Mouse (Mus musculus): Measurements from ENCODE around the gene Mthfd1. TPM values are rescaled to one million over a fixed set of nuclear protein-coding genes. Genes with fewer than 3 reads are reported as not detected.
"Not testable (repeated sequence)": the region's sequence is repeated elsewhere in the genome, so short reads cannot be mapped to it uniquely, and the experiment has no call there.

The Mthfd1 gene
- 10 to 100 TPM; 29.3 to 37.6 (median 32.7) TPM for total RNA-seq (2022)

DNA sequence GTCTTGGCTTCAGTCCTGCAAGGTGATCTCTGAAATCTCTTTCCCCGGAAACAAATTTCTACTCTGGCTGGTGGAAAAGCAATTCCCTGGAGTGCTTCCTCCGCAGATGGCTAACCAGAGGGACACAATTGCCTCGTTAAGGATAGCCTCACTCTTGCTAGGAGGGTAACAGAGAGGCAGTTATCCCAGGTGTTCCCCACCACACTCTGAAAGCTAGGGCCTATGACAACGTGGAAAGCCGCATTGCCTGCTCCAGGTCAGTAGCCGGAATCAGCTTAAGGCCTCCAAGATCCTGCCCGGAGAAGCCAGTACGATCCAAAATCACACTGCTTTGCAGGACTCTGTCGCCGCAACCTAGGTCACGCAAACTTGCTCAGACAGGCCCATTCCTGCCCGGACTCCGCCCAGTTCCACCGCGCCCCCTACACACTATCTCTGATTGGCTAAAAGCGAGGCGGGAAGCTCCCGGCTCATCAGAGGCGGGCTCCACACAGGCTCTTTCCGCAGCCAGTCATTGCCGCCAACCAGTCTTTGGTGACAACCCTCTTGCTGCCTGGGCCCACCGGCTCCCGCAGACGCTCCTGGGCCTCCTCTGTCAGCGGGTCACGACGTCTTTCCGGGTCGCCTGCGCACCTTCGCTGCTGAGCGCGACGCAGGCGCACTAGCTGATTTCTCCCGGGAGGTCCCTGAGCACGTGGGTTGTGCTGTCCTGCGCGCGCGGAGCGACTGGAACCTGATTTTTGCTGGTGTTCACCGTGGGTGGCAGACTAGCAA lies at the start of gene Mthfd1:
Gene Mthfd1, plus strand, starts transcription at position 574 of the 774 bp plus-strand sequence.
- peak; percentile 88 to 96 for DNase-seq (ENCODE audit: low spot score in 2 of 2)

DNA sequence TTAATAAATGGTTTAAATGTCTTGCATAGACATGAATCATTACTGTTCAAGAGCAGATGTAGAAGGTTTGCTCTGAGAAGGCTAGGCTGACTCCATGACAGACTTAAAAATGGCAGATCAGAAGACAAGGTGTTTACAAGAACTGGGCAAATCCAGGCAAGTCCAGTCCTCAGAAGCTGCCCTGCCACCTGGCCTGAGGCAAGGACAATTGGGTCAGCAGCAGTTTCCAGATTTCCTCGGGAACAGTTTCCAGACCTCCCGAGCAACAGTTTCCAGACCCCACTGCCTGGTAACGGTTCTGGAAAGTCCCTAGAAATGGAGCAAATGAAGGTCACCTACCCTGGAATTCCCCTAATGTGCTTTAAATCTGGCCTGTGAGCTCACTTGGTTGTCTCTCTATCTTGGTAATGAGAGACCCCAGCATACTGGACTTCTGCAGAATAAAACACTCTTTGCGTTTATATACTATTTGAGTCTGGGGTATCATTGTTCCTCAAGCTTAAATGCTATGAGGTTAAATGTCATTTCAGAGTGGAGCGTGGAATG lies 45.6 kb upstream of the Mthfd1 start:
- DNase-seq (ENCODE audit: low spot score in 2 of 2): no peak

- no peak for DNase-seq (ENCODE audit: low spot score in 2 of 2)
Observed at GRCm38 (mm10) chr12:76215121-76215520, 40.0 kb upstream of the Mthfd1 start.

DNA sequence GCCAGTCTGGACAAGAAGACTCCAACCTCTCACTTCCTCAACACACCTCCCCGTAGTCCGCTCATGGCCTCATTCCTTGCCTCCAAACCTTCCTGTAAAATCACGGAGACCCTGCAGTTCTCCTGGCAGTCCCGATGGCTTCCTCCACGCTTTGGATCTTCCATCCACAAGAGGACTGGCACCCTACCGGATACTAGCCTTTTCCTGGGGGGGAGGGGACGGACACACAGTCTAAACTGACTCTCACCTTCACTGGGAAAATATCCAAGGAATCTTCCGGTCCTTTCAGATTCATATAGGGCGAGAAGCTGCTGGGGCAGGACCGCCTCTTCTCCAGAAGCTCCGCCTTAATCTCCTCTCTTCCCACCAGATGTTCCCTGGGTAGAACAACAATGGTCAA lies 38.4 kb upstream of the Mthfd1 start:
- DNase-seq (ENCODE audit: low spot score in 2 of 2): no peak

GRCm38 (mm10) chr12:76222104-76222503 lies 33.0 kb upstream of the Mthfd1 start:
- not testable (repeated sequence) for DNase-seq (ENCODE audit: low spot score in 2 of 2)

GRCm38 (mm10) chr12:76230644-76231043 lies 24.5 kb upstream of the Mthfd1 start:
- DNase-seq (ENCODE audit: low spot score in 2 of 2): no peak

DNA sequence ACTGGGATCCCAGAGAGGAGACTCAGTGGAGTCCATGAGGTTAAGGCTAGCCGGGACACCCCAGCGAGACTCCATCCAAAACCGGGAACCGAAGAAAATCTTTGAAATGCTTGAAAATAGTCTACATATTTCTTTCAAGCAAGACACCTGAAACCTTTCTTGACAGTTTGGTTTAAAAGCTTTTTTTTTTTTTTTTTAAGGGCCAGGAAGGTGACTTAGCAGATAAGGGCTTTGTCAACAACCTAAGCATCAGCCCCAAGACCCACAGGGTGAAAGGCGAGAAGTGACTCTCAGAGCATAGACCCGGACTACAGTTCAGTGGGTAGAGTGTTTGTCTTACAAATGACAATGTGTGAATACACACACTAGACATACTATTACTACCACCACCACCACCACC lies 19.8 kb upstream of the Mthfd1 start:
- DNase-seq (ENCODE audit: low spot score in 2 of 2): no peak

- DNase-seq (ENCODE audit: low spot score in 2 of 2): no peak
Observed at GRCm38 (mm10) chr12:76239145-76239838, 15.8 kb upstream of the Mthfd1 start.

- no peak for DNase-seq (ENCODE audit: low spot score in 2 of 2)
Observed at GRCm38 (mm10) chr12:76239839-76240571, 15.1 kb upstream of the Mthfd1 start.

- DNase-seq (ENCODE audit: low spot score in 2 of 2): no peak
Observed at GRCm38 (mm10) chr12:76240670-76241069, 14.4 kb upstream of the Mthfd1 start.

- DNase-seq (ENCODE audit: low spot score in 2 of 2): no peak
Observed at GRCm38 (mm10) chr12:76241084-76241483, 14.0 kb upstream of the Mthfd1 start.

- no peak for DNase-seq (ENCODE audit: low spot score in 2 of 2)
Observed at GRCm38 (mm10) chr12:76241833-76242232, 13.3 kb upstream of the Mthfd1 start.

GRCm38 (mm10) chr12:76244981-76245380 lies 10.1 kb upstream of the Mthfd1 start:
- DNase-seq (ENCODE audit: low spot score in 2 of 2): no peak

DNA sequence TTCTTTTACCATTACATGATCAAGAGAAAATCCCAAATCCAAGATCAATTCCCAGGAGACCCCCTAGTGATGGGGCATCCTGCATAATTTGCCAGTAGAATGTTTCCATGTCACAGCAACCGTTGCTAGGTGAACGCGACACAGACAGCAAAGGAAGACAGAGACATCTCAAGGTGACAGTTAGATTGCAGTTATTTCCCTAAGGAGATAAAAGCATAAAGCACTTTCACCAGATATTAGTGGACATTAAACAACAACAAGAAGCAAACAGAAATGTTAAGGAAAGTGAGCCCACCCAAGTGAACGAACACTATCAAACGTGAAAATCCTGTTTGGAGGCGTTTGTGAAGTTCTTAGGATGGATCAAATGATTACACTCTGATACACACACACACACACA lies 8.5 kb upstream of the Mthfd1 start, which contains the start of gene Tex21:
Gene Tex21, minus strand, starts transcription at position 101 of the 400 bp plus-strand sequence.
- no peak for DNase-seq (ENCODE audit: low spot score in 2 of 2)

DNA sequence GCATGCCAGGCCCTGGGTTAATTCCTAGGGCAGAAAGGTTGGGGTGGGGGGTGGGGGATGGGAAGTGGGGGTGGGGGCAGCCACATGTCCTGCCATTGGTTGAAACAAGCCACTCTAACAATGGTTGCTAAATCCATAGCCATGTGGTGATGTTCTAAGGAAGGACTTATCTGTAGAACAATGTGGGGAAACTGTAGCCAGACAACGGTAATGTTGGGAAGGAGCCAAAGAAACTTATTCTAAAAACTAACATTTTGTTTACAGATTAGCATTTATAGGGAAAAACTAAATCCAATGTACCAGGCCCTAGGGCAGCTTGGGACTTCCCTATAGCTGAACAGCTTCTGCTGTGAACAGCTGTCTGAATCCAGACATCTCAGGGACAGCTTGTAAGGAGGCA lies 2.0 kb upstream of the Mthfd1 start:
- no peak for DNase-seq (ENCODE audit: low spot score in 2 of 2)

GRCm38 (mm10) chr12:76253591-76253990 lies 1.5 kb upstream of the Mthfd1 start:
- no peak for DNase-seq (ENCODE audit: low spot score in 2 of 2)

DNA sequence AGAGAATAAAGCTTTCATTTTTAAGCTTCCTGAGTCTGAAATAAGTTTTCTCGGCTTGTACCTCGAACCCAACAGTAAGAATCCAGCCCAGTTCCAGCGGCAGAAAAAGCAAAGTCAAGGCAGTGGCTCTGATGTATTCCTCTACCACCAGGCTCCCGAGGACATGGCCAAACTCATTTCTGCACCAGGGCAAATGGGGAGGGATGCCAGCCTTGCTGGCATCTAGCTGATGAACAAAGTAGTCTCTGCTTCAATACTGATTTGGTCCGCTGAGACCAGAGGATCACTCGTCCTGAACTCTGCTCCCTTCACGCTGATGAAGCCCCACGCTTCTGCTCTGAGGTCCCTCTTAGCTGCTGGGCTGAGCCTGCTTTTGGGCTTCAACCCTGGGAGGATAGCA lies 1.1 kb upstream of the Mthfd1 start:
- DNase-seq (ENCODE audit: low spot score in 2 of 2): no peak

- DNase-seq (ENCODE audit: low spot score in 2 of 2): no peak
Observed at GRCm38 (mm10) chr12:76255499-76255875, 389 bp downstream of the Mthfd1 start.

GRCm38 (mm10) chr12:76256114-76256843 lies 1.2 kb downstream of the Mthfd1 start:
- DNase-seq (ENCODE audit: low spot score in 2 of 2): no peak

GRCm38 (mm10) chr12:76260673-76261072 lies 5.6 kb downstream of the Mthfd1 start:
- DNase-seq (ENCODE audit: low spot score in 2 of 2): no peak

DNA sequence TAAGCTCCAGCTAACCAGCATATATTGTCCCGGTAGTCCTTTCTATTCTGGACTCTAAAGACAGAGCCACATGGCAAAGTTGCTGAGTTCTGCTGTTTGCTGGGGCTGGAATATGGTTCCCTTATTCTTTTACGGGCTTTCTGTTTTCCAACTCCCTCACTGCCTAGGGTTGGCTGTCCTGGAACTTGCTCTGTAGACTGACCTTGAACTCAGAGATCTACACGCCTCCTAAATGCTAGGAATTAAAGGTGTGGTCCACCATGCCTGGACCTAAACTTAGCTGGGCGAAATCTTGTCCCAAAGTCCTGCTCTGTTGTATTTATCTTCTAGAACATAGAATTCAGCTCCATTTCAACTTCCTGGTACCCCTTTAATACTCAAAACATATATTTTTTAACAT lies 6.5 kb downstream of the Mthfd1 start:
- DNase-seq (ENCODE audit: low spot score in 2 of 2): no peak

Measured in gastrocnemius, adult 8-10 months (tissue).